Mouse (Mus musculus) stomach, postnatal 0 days (tissue): ENCODE measurements around the gene Adgrf4.

Experiments used
- CTCF ChIP-seq: IDR thresholded peaks from 2 replicates; pipeline ENCODE4 v1.5.1; 2016; ENCODE audit warnings: antibody characterized with exemption, low read depth, mild to moderate bottlenecking, moderate library complexity
- EP300 ChIP-seq: optimal IDR thresholded peaks from 2 replicates; pipeline ENCODE3; 2016; ENCODE audit warnings: antibody characterized with exemption

GRCm38 (mm10) chr17:42613043-42613737 lies 78.9 kb downstream of the Adgrf4 start:
- TF ChIP-seq CTCF (peak; percentile 82), EP300 (no peak)
